Mouse (Mus musculus) liver, postnatal 0 days (tissue): ENCODE results near the gene Fas. TPM values are rescaled to one million over a fixed set of nuclear protein-coding genes. Genes with fewer than 3 reads are reported as not detected.

ENCODE experiments used
- ATAC-seq: fragments of 200-750 bp; cut with Nextera tagmentation; 2 replicates; pipeline ENCODE4 v1.8.0; 2017; ENCODE audit warnings: mild to moderate bottlenecking, moderate library complexity
- DNase-seq: peaks from one replicate; pipeline ENCODE4 v3.0.0-alpha.2; 2016
- H3K27ac ChIP-seq: fragments of 300-500 bp; sonication (generic); 2 replicates; pipeline ENCODE4 v1.5.1; 2014; ENCODE audit warnings: antibody characterized with exemption, moderate library complexity, mild to moderate bottlenecking, low read depth
- H3K27me3 ChIP-seq: fragments of 300-500 bp; sonication (generic); 2 replicates; pipeline ENCODE4 v1.6.1; 2014; ENCODE audit warnings: low read length, control low read depth, mixed read lengths; ENCODE audit not compliant: insufficient read depth
- H3K36me3 ChIP-seq: fragments of 300-500 bp; sonication (generic); replicated peaks from 2 replicates; pipeline ENCODE4 v1.6.1; 2014; ENCODE audit warnings: mild to moderate bottlenecking, control low read depth, low read length, moderate library complexity, mixed read lengths; ENCODE audit not compliant: insufficient read depth
- H3K4me1 ChIP-seq: fragments of 300-500 bp; sonication (generic); 2 replicates; pipeline ENCODE4 v1.6.1; 2014; ENCODE audit warnings: antibody characterized with exemption, mild to moderate bottlenecking, control low read depth; ENCODE audit not compliant: insufficient read depth
- H3K4me2 ChIP-seq: fragments of 300-500 bp; sonication (generic); 2 replicates; pipeline ENCODE4 v1.6.1; 2014; ENCODE audit warnings: low read depth, mild to moderate bottlenecking, low read length, moderate library complexity, mixed read lengths
- H3K4me3 ChIP-seq: fragments of 300-500 bp; sonication (generic); 2 replicates; pipeline ENCODE4 v1.5.1; 2014; ENCODE audit warnings: low read depth, low read length
- H3K9ac ChIP-seq: fragments of 300-500 bp; sonication (generic); replicated peaks from 2 replicates; pipeline ENCODE4 v1.6.1; 2014; ENCODE audit warnings: mild to moderate bottlenecking, moderate library complexity
- H3K9me3 ChIP-seq: fragments of 300-500 bp; sonication (generic); 2 replicates; pipeline ENCODE4 v1.6.1; 2016; ENCODE audit warnings: mild to moderate bottlenecking, control low read depth, low read length, mixed read lengths
- CTCF ChIP-seq: sonication (generic); IDR thresholded peaks from 2 replicates; pipeline ENCODE4 v1.5.1; 2016; ENCODE audit warnings: antibody characterized with exemption, low read depth
- EP300 ChIP-seq: IDR thresholded peaks from 2 replicates; pipeline ENCODE4 v1.6.1; 2016; ENCODE audit warnings: antibody characterized with exemption, low read depth, mild to moderate bottlenecking
- WGBS: fragments of 180-500 bp; shearing (Covaris S2); extraction: QIAGEN DNeasy Blood & Tissue Kit; methylation state at CpG from one replicate; pipeline ENCODE4 v1.1.7; 2014; ENCODE audit not compliant: insufficient replicate concordance; 5-methylcytosine and 5-hydroxymethylcytosine counted together
- polyA plus RNA-seq: library from polyadenylated mRNA; unstranded; fragments of >200 nt; fragmentation: Nextera tagmentation; extraction: Ambion mirVana; gene quantifications from 2 replicates; pipeline ENCODE4 v1.2.1, GENCODE M21; 2015

The Fas gene
- polyA plus RNA-seq, 1 experiment from 2014 or later: 37.1 TPM

- peak overlapping the region; percentile 59 for H3K9ac ChIP-seq
- TF ChIP-seq EP300 (no peak), CTCF (no peak)
Measured at GRCm38 (mm10) chr19:34290872-34291341, 441 bp downstream of the Fas start.

GRCm38 (mm10) chr19:34291379-34291778 is 913 bp downstream of the Fas start:
- Histone ChIP-seq H3K9ac (peak overlapping the region; percentile 59), H3K27me3 (no peaks in the 10 kb centered on the region), H3K9me3 (no peaks in the 10 kb centered on the region), H3K36me3 (no peaks in the 10 kb centered on the region), H3K4me1 (peaks cover 15% of the 10 kb centered on the region), H3K4me3 (peak overlapping the region; percentile 54), H3K4me2 (peak overlapping the region; percentile 67), H3K27ac (peak overlapping the region; percentile 86)
- no peak for TF ChIP-seq EP300
- no peak for TF ChIP-seq CTCF
- DNase-seq: no peak
- 49% methylated on average over 8 of the region's 8 CpGs for WGBS
- no peak for ATAC-seq

More at GRCm38 (mm10) chr19:34290872-34291341, 441 bp downstream of the Fas start:
- Histone ChIP-seq H3K27ac (peak overlapping the region; percentile 86), H3K4me3 (peak overlapping the region; percentile 54), H3K9me3 (no peaks in the 10 kb centered on the region), H3K27me3 (no peaks in the 10 kb centered on the region), H3K4me1 (peaks cover 15% of the 10 kb centered on the region), H3K36me3 (no peaks in the 10 kb centered on the region), H3K4me2 (peak overlapping the region; percentile 67)
- DNase-seq (no peak), ATAC-seq (peak; percentile 59)
- 1% methylated on average over 15 of the region's 15 CpGs for WGBS

GRCm38 (mm10) chr19:34291956-34292355 is 1.5 kb downstream of the Fas start:
- Histone ChIP-seq H3K27ac (no peak overlapping the region), H3K4me2 (peak overlapping the region; percentile 67), H3K4me1 (peaks cover 15% of the 10 kb centered on the region), H3K36me3 (no peaks in the 10 kb centered on the region), H3K9me3 (no peaks in the 10 kb centered on the region), H3K27me3 (no peaks in the 10 kb centered on the region), H3K9ac (no peak overlapping the region), H3K4me3 (no peak overlapping the region)
- no peak for TF ChIP-seq CTCF
- TF ChIP-seq EP300: no peak
- DNase-seq (no peak), ATAC-seq (no peak)
- WGBS: 56% methylated on average over 5 of the region's 5 CpGs

- H3K9ac ChIP-seq: no peak overlapping the region
- ATAC-seq (no peak), DNase-seq (no peak)
- H3K9me3 ChIP-seq: no peaks in the 10 kb centered on the region
- H3K36me3 ChIP-seq: no peaks in the 10 kb centered on the region
- H3K4me3 ChIP-seq: no peak overlapping the region
- no peak overlapping the region for H3K4me2 ChIP-seq
- TF ChIP-seq EP300 (no peak), CTCF (no peak)
- H3K27me3 ChIP-seq: no peaks in the 10 kb centered on the region
- peaks cover 15% of the 10 kb centered on the region for H3K4me1 ChIP-seq
- WGBS: 55% methylated on average over 2 of the region's 2 CpGs
- H3K27ac ChIP-seq: no peak overlapping the region
Measured at GRCm38 (mm10) chr19:34292701-34293100, 2.2 kb downstream of the Fas start.

- DNase-seq: no peak
- peak; percentile 67 for ATAC-seq
- Histone ChIP-seq H3K27ac (peak overlapping the region; percentile 41; the same call in 1 of the 2 replicates), H3K4me2 (no peak overlapping the region), H3K9me3 (no peaks in the 10 kb centered on the region), H3K27me3 (no peaks in the 10 kb centered on the region), H3K4me3 (no peak overlapping the region), H3K9ac (no peak overlapping the region), H3K4me1 (peaks cover 15% of the 10 kb centered on the region), H3K36me3 (no peaks in the 10 kb centered on the region)
- peak; percentile 26; the same call in 1 of the 2 replicates for TF ChIP-seq EP300
- TF ChIP-seq CTCF: no peak
- 61% methylated on average over 3 of the region's 3 CpGs for WGBS
Measured at GRCm38 (mm10) chr19:34293376-34293947, 3.0 kb downstream of the Fas start.

GRCm38 (mm10) chr19:34295442-34295841 is 5.0 kb downstream of the Fas start:
- peaks cover 9% of the 10 kb centered on the region for H3K4me1 ChIP-seq
- TF ChIP-seq EP300: no peak
- no peak for TF ChIP-seq CTCF
- WGBS: 71% methylated on average over 6 of the region's 6 CpGs
- H3K27ac ChIP-seq: no peak overlapping the region
- H3K27me3 ChIP-seq: no peaks in the 10 kb centered on the region
- H3K4me3 ChIP-seq: no peak overlapping the region
- H3K9ac ChIP-seq: no peak overlapping the region
- ATAC-seq (no peak), DNase-seq (no peak)
- H3K9me3 ChIP-seq: no peaks in the 10 kb centered on the region
- no peak overlapping the region for H3K4me2 ChIP-seq
- no peaks in the 10 kb centered on the region; the same call in 1 of the 2 replicates for H3K36me3 ChIP-seq
